In genomic region chr3:138517881-138518280, GRCm38 (mm10) we compare ENCODE assay signal across 9 mouse cellular contexts. TPM values are rescaled to one million over a fixed set of nuclear protein-coding genes. Genes with fewer than 3 reads are reported as not detected.
DNase-seq lines count a peak whose midpoint lies in the region; ATAC-seq and TF ChIP-seq lines count a peak whose summit lies in the region.
"Had no signal": no experiment of that assay in that cellular context is flagged by ENCODE, and none has a peak within 500 bp of the region (broad histone marks: within the 10 kb centered on the region; RNA-seq: fewer than 3 reads in every experiment).

No protein-coding gene starts in this region.

- no peak for ATAC-seq in liver, embryonic 11.5 days (replicated peaks; ENCODE audit: low FRiP score)
- ATAC-seq in liver, embryonic 14.5 days (ENCODE audit: insufficient read depth), result peak; percentile 38; the same call in 1 of the 2 replicates
- ATAC-seq: intestine, embryonic 16.5 days had no signal

- WGBS in liver, embryonic 11.5 days, result 63% methylated on average over 3 of the region's 3 CpGs
- 51% methylated on average over 3 of the region's 3 CpGs for WGBS in liver, embryonic 14.5 days (ENCODE audit: insufficient replicate concordance)
- WGBS in embryonic facial prominence, embryonic 10.5 days, result 67% methylated on average over 3 of the region's 3 CpGs

- no peaks in the 10 kb centered on the region for H3K79me2 ChIP-seq in MEL (ENCODE audit: control insufficient read depth, insufficient read depth, low read length, poor library complexity)

- no peak overlapping the region for H3K9ac ChIP-seq in liver, embryonic 11.5 days (ENCODE audit: low read depth, low read length)
- no peak overlapping the region for H3K9ac ChIP-seq in MEL (ENCODE audit: control insufficient read depth, low read depth, low read length, poor library complexity, severe bottlenecking)
- H3K9ac ChIP-seq in liver, embryonic 14.5 days (replicated peaks), result no peak overlapping the region

- peak; percentile 82 to 85 (median 83) for TF ChIP-seq CTCF in MEL (IDR thresholded peaks at IDR 0.05 in 2 of 3, conservative IDR thresholded peaks at IDR 0.05 in 1 of 3; ENCODE audit: control insufficient read depth in 1 of 3, insufficient read depth in 1 of 3, low read depth in 2 of 3, low read length in 3 of 3, poor library complexity in 1 of 3, severe bottlenecking in 1 of 3)
- TF ChIP-seq CTCF in liver, embryonic 14.5 days (IDR thresholded peaks at IDR 0.05; ENCODE audit: low read depth), result peak; percentile 75

- H3K27me3 ChIP-seq in liver, embryonic 11.5 days (replicated peaks; ENCODE audit: control insufficient read depth, insufficient read depth, low read length), result no peaks in the 10 kb centered on the region
- no peaks in the 10 kb centered on the region for H3K27me3 ChIP-seq in MEL (ENCODE audit: control insufficient read depth in 1 of 2, insufficient read depth in 2 of 2, low read length in 2 of 2)
- H3K27me3 ChIP-seq in liver, embryonic 14.5 days (ENCODE audit: control insufficient read depth, insufficient read depth, low read length), result no peaks in the 10 kb centered on the region
- no peaks in the 10 kb centered on the region for H3K27me3 ChIP-seq in embryonic facial prominence, embryonic 10.5 days (replicated peaks; ENCODE audit: low read depth, poor library complexity, severe bottlenecking)

- H3K36me3 ChIP-seq in liver, embryonic 11.5 days (ENCODE audit: control insufficient read depth, insufficient read depth, low read length), result no peaks in the 10 kb centered on the region
- H3K36me3 ChIP-seq in MEL (ENCODE audit: control insufficient read depth in 1 of 2, insufficient read depth in 2 of 2, low read length in 2 of 2), result peaks cover 0 to 6% of the 10 kb centered on the region in 2 experiments; a peak in 2 of 4 replicates
- no peaks in the 10 kb centered on the region for H3K36me3 ChIP-seq in liver, embryonic 14.5 days (replicated peaks; ENCODE audit: control insufficient read depth, insufficient read depth, low read depth)
- H3K36me3 ChIP-seq in embryonic facial prominence, embryonic 10.5 days (replicated peaks), result no peaks in the 10 kb centered on the region

- no peak overlapping the region for H3K4me3 ChIP-seq in liver, embryonic 11.5 days (ENCODE audit: low read depth, low read length)
- no peak overlapping the region for H3K4me3 ChIP-seq in MEL (ENCODE audit: control insufficient read depth in 1 of 2, insufficient read depth in 1 of 2, low read depth in 2 of 2, low read length in 2 of 2)
- no peak overlapping the region for H3K4me3 ChIP-seq in liver, embryonic 14.5 days (ENCODE audit: insufficient read depth in 1 of 2, low read depth in 2 of 2, low read length in 2 of 2)
- no peak overlapping the region for H3K4me3 ChIP-seq in embryonic facial prominence, embryonic 10.5 days

- no peak for TF ChIP-seq EP300 in MEL (IDR thresholded peaks at IDR 0.05; ENCODE audit: low read depth in 1 of 2, low read length in 2 of 2)
- TF ChIP-seq EP300 in liver, embryonic 14.5 days (IDR thresholded peaks at IDR 0.05; ENCODE audit: low read depth), result no peak

- TF ChIP-seq RAD21 in MEL (IDR thresholded peaks at IDR 0.05; ENCODE audit: low read depth, low read length), result peak; percentile 82

- no peaks in the 10 kb centered on the region for H3K4me1 ChIP-seq in liver, embryonic 11.5 days (replicated peaks; ENCODE audit: control insufficient read depth, insufficient read depth, low read length)
- H3K4me1 ChIP-seq in MEL (ENCODE audit: control insufficient read depth in 1 of 2, insufficient read depth in 2 of 2, low read length in 2 of 2), result peaks cover 0 to 6% of the 10 kb centered on the region in 2 experiments; a peak in 1 of 4 replicates
- no peaks in the 10 kb centered on the region for H3K4me1 ChIP-seq in liver, embryonic 14.5 days (replicated peaks; ENCODE audit: control insufficient read depth in 2 of 2, insufficient read depth in 2 of 2, low read length in 1 of 2)
- H3K4me1 ChIP-seq in embryonic facial prominence, embryonic 10.5 days, result peaks cover 24% of the 10 kb centered on the region

- no peak for TF ChIP-seq POLR2A in MEL (IDR thresholded peaks at IDR 0.05; ENCODE audit: control insufficient read depth in 1 of 2, insufficient read depth in 1 of 2, low read depth in 1 of 2, low read length in 2 of 2, poor library complexity in 1 of 2)

- intact Hi-C loops in left cerebral cortex, postnatal 14 days (cut with DNase I), result no loop called here
- intact Hi-C loops in left cerebral cortex, postnatal 25 days (cut with DNase I), result no loop called here

- no peak overlapping the region for H3K4me2 ChIP-seq in liver, embryonic 11.5 days
- no peak overlapping the region for H3K4me2 ChIP-seq in liver, embryonic 14.5 days (ENCODE audit: low read depth)

- DNase-seq in liver, result peak; percentile 63
- no peak for DNase-seq in liver, embryonic 11.5 days (ENCODE audit: low spot score)
- DNase-seq in MEL (ENCODE audit: low read depth, low spot score), result peak; percentile 86
- DNase-seq in liver, embryonic 14.5 days (ENCODE audit: low read depth in 3 of 3, low spot score in 3 of 3), result no peak
- DNase-seq in thymus, postnatal 10 days (ENCODE audit: low spot score in 2 of 2), result peak; percentile 7 to 43
- DNase-seq in embryonic facial prominence, embryonic 10.5 days (ENCODE audit: low spot score), result no peak
- no peak for DNase-seq in left cerebral cortex, postnatal 14 days (ENCODE audit: low spot score in 2 of 2)
- DNase-seq in left cerebral cortex, postnatal 25 days (ENCODE audit: low spot score in 2 of 2), result no peak

- no peaks in the 10 kb centered on the region for H3K9me3 ChIP-seq in liver, embryonic 11.5 days (ENCODE audit: control insufficient read depth, low read length)
- H3K9me3 ChIP-seq in MEL (replicated peaks; ENCODE audit: insufficient read depth, low read length), result no peaks in the 10 kb centered on the region
- no peaks in the 10 kb centered on the region for H3K9me3 ChIP-seq in liver, embryonic 14.5 days (ENCODE audit: control insufficient read depth, low read length)
- H3K9me3 ChIP-seq in embryonic facial prominence, embryonic 10.5 days, result no peaks in the 10 kb centered on the region

- no peak overlapping the region for H3K27ac ChIP-seq in liver, embryonic 11.5 days (ENCODE audit: low read depth, low read length)
- H3K27ac ChIP-seq in MEL (ENCODE audit: control insufficient read depth, low read depth, low read length), result no peak overlapping the region
- H3K27ac ChIP-seq in liver, embryonic 14.5 days, result no peak overlapping the region
- H3K27ac ChIP-seq in embryonic facial prominence, embryonic 10.5 days (replicated peaks), result no peak overlapping the region

TF ChIP-seq in MEL, 35 proteins besides CTCF, POLR2A, EP300 and RAD21:
- TF ChIP-seq ZMIZ1 (IDR thresholded peaks at IDR 0.05; ENCODE audit: low read depth, low read length), result no peak
- TF ChIP-seq ZNF384 (IDR thresholded peaks at IDR 0.05; ENCODE audit: low read depth, low read length), result peak; percentile 30; the same call in 1 of the 2 replicates
- peak; percentile 83 for TF ChIP-seq ZC3H11A (IDR thresholded peaks at IDR 0.05; ENCODE audit: low read depth, low read length)
- TF ChIP-seq NELFE (IDR thresholded peaks at IDR 0.05; ENCODE audit: low read depth, low read length), result no peak
- TF ChIP-seq SMC3 (IDR thresholded peaks at IDR 0.05; ENCODE audit: low read depth, low read length), result peak; percentile 83
- TF ChIP-seq ZKSCAN1 (IDR thresholded peaks at IDR 0.05; ENCODE audit: low read depth, low read length), result no peak
- no peak for TF ChIP-seq TBP (IDR thresholded peaks at IDR 0.05; ENCODE audit: low read depth, low read length)
- 0 out of 2 replicates have a peak, but pooled peaks have one; percentile 17 for TF ChIP-seq ETS1 (IDR thresholded peaks at IDR 0.05; ENCODE audit: low read depth, low read length)
- TF ChIP-seq MYC (IDR thresholded peaks at IDR 0.05; ENCODE audit: low read depth, low read length), result peak; percentile 73; the same call in 1 of the 2 replicates
TF ChIP-seq in MEL: peak in this region for 5.

RNA-seq across cellular contexts. Expression of gene Eif4e, which starts 8.1 kb away (rescaled TPM):
- 442 and 454 TPM in 2 replicates for polyA plus RNA-seq in liver, embryonic 11.5 days (2014; fragmentation: Nextera tagmentation; extraction: Ambion mirVana)
- 363 and 364 TPM in 2 replicates for total RNA-seq in MEL (2012; rRNA removed)
- 100 to 1,000 TPM in 1 of 2 experiments, 10 to 100 TPM in 1; 83.5 to 490 TPM for polyA plus RNA-seq in MEL (2012; ENCODE audit: insufficient read depth in 1 of 2, insufficient read length in 2 of 2, low read depth in 1 of 2, low replicate concordance in 2 of 2, missing spikeins in 1 of 2)
- polyA plus RNA-seq in liver, embryonic 14.5 days (2012; rRNA removed), result 22.6 and 74.4 TPM in 2 replicates
- polyA plus RNA-seq in liver, embryonic 14.5 days (2014; fragmentation: Nextera tagmentation; extraction: Ambion mirVana), result 180 and 187 TPM in 2 replicates
- 529 and 534 TPM in 2 replicates for polyA plus RNA-seq in embryonic facial prominence, embryonic 10.5 days (2016; fragmentation: Nextera tagmentation; extraction: Ambion mirVana)
- total RNA-seq in left cerebral cortex, postnatal 14 days (2021), result 100 to 1,000 TPM; 154 to 172 TPM
- total RNA-seq in left cerebral cortex, postnatal 25 days (2021), result 100 to 1,000 TPM; 176 to 189 TPM

RNA-seq across cellular contexts. Expression of gene Metap1, which starts 28.6 kb away (rescaled TPM):
- 51.8 and 54.1 TPM in 2 replicates for polyA plus RNA-seq in liver, embryonic 11.5 days (2014; fragmentation: Nextera tagmentation; extraction: Ambion mirVana)
- total RNA-seq in MEL (2012; rRNA removed), result 71.0 and 73.1 TPM in 2 replicates
- polyA plus RNA-seq in MEL (2012; ENCODE audit: insufficient read depth in 1 of 2, insufficient read length in 2 of 2, low read depth in 1 of 2, low replicate concordance in 2 of 2, missing spikeins in 1 of 2), result 10 to 100 TPM; 57.4 to 96.3 TPM
- polyA plus RNA-seq in liver, embryonic 14.5 days (2012; rRNA removed), result 15.8 and 22.2 TPM in 2 replicates
- polyA plus RNA-seq in liver, embryonic 14.5 days (2014; fragmentation: Nextera tagmentation; extraction: Ambion mirVana), result 21.9 and 25.4 TPM in 2 replicates
- polyA plus RNA-seq in embryonic facial prominence, embryonic 10.5 days (2016; fragmentation: Nextera tagmentation; extraction: Ambion mirVana), result 46.2 and 48.8 TPM in 2 replicates
- total RNA-seq in left cerebral cortex, postnatal 14 days (2021), result 10 to 100 TPM; 40.7 to 41.9 TPM
- 10 to 100 TPM; 40.5 to 43.8 TPM for total RNA-seq in left cerebral cortex, postnatal 25 days (2021)

Comparison
In these comparisons a context has a peak if more than half of its experiments do, and no peak if none do; other contexts are left out.
1. DNase-seq: peak in liver (single experiment), MEL (single experiment) and thymus, postnatal 10 days (2 of 2); none in liver, embryonic 11.5 days (single experiment), liver, embryonic 14.5 days (0 of 3), embryonic facial prominence, embryonic 10.5 days (single experiment), left cerebral cortex, postnatal 14 days (0 of 2) and left cerebral cortex, postnatal 25 days (0 of 2).